Mouse (Mus musculus) megakaryocyte, adult 5-6 weeks (primary cell): ENCODE data around the gene Als2cl. TPM values are rescaled to one million over a fixed set of nuclear protein-coding genes. Genes with fewer than 3 reads are reported as not detected.

Experiments
- total RNA-seq, 2 experiments: library from RNA; stranded (forward) in 1 of 2; stranded (reverse) in 1 of 2; fragments of 153-499, 151-499 nt in 1 of 2; fragments of 221-1000, 200-1000 nt in 1 of 2; gene quantifications; 2 replicates each; pipeline versions ENCODE4 v1.2.3 to v1.2.4; 2015 to 2017

Als2cl gene
- total RNA-seq, 2 experiments from 2014 or later = 0.29 to 2.9 TPM

Other genes starting within 250 kb of the Als2cl start
- gene Nbeal2, start 225.7 kb upstream of the Als2cl start, total RNA-seq (2015) = 42.1 and 52.5 TPM in 2 replicates
- 29.1 and 35.9 TPM in 2 replicates for gene Nbeal2, start 225.7 kb upstream of the Als2cl start, total RNA-seq (2017)
- 204 and 210 TPM in 2 replicates for gene Ccdc12, start 223.4 kb upstream of the Als2cl start, total RNA-seq (2015)
- gene Ccdc12, start 223.4 kb upstream of the Als2cl start, total RNA-seq (2017) = 165 and 180 TPM in 2 replicates
- gene Myl3, start 138.0 kb upstream of the Als2cl start, total RNA-seq (2015) = not detected in 2 replicates
- not detected in 2 replicates for gene Myl3, start 138.0 kb upstream of the Als2cl start, total RNA-seq (2017)
- not detected in 2 replicates for gene Pth1r, start 132.7 kb upstream of the Als2cl start, total RNA-seq (2015)
- gene Pth1r, start 132.7 kb upstream of the Als2cl start, total RNA-seq (2017) = 0.77 TPM in 1 of 2 replicates, not detected in the other
- not detected in 2 replicates for gene Prss42, start 81.7 kb upstream of the Als2cl start, total RNA-seq (2015)
- not detected in 2 replicates for gene Prss42, start 81.7 kb upstream of the Als2cl start, total RNA-seq (2017)
- gene Prss44, start 65.9 kb upstream of the Als2cl start, total RNA-seq (2015) = not detected in 2 replicates
- not detected in 2 replicates for gene Prss44, start 65.9 kb upstream of the Als2cl start, total RNA-seq (2017)
- not detected in 2 replicates for gene Prss43, start 53.2 kb upstream of the Als2cl start, total RNA-seq (2015)
- not detected in 2 replicates for gene Prss43, start 53.2 kb upstream of the Als2cl start, total RNA-seq (2017)
- not detected in 2 replicates for gene Prss45, start 45.3 kb upstream of the Als2cl start, total RNA-seq (2015)
- not detected in 2 replicates for gene Prss45, start 45.3 kb upstream of the Als2cl start, total RNA-seq (2017)
- gene Prss46, start 35.4 kb upstream of the Als2cl start, total RNA-seq (2015) = not detected in 2 replicates
- gene Prss46, start 35.4 kb upstream of the Als2cl start, total RNA-seq (2017) = not detected in 2 replicates
- 1.0 TPM in 1 of 2 replicates, not detected in the other for gene Prss50, start 21.9 kb upstream of the Als2cl start, total RNA-seq (2015)
- gene Prss50, start 21.9 kb upstream of the Als2cl start, total RNA-seq (2017) = 0.15 TPM in 1 of 2 replicates, not detected in the other
- gene Tmie, start 243 bp downstream of the Als2cl start, total RNA-seq (2015) = 0.05 TPM in 1 of 2 replicates, not detected in the other
- not detected in 2 replicates for gene Tmie, start 243 bp downstream of the Als2cl start, total RNA-seq (2017)
- gene Fam240a, start 37.0 kb downstream of the Als2cl start, total RNA-seq (2015) = not detected in 2 replicates
- gene Fam240a, start 37.0 kb downstream of the Als2cl start, total RNA-seq (2017) = not detected in 2 replicates
- not detected in 2 replicates for gene Tdgf1, start 66.3 kb downstream of the Als2cl start, total RNA-seq (2015)
- gene Tdgf1, start 66.3 kb downstream of the Als2cl start, total RNA-seq (2017) = not detected in 2 replicates
- gene Lrrc2, start 71.7 kb downstream of the Als2cl start, total RNA-seq (2015) = not detected in 2 replicates
- gene Lrrc2, start 71.7 kb downstream of the Als2cl start, total RNA-seq (2017) = 0.04 TPM in 1 of 2 replicates, not detected in the other
- not detected in 2 replicates for gene Rtp3, start 110.7 kb downstream of the Als2cl start, total RNA-seq (2015)
- not detected in 2 replicates for gene Rtp3, start 110.7 kb downstream of the Als2cl start, total RNA-seq (2017)
- gene Ltf, start 139.4 kb downstream of the Als2cl start, total RNA-seq (2015) = 1,347 and 1,763 TPM in 2 replicates
- gene Ltf, start 139.4 kb downstream of the Als2cl start, total RNA-seq (2017) = 1,568 and 2,380 TPM in 2 replicates
- gene Ccrl2, start 177.6 kb downstream of the Als2cl start, total RNA-seq (2015) = 3.7 and 8.9 TPM in 2 replicates
- gene Ccrl2, start 177.6 kb downstream of the Als2cl start, total RNA-seq (2017) = 4.3 and 11.1 TPM in 2 replicates
- gene Lrrfip2, start 237.7 kb downstream of the Als2cl start, total RNA-seq (2015) = 77.9 and 85.2 TPM in 2 replicates
- gene Lrrfip2, start 237.7 kb downstream of the Als2cl start, total RNA-seq (2017) = 137 and 138 TPM in 2 replicates